Mouse (Mus musculus) stomach, postnatal 0 days (tissue): ENCODE measurements at regions not wholly inside any gene's neighbourhood (a gene's known extent, or its start where the extent isn't known, plus 50 kb on each side); places are given as distances from the start of the nearest gene placed in this dataset.

Source experiments
- ATAC-seq: fragments of 200-750 bp; cut with Nextera tagmentation; 2 replicates; pipeline ENCODE4 v1.8.0; 2017; ENCODE audit not compliant: low FRiP score, low TSS enrichment
- DNase-seq: peaks from one replicate; pipeline ENCODE4 v3.0.0-alpha.2; 2016; ENCODE audit warnings: low spot score
- H3K27ac ChIP-seq: fragments of 300-500 bp; sonication (generic); replicated peaks from 2 replicates; pipeline ENCODE4 v1.5.1; 2014; ENCODE audit warnings: mild to moderate bottlenecking, control low read depth
- H3K27me3 ChIP-seq: fragments of 300-500 bp; sonication (generic); 2 replicates; pipeline ENCODE4 v1.6.1; 2014; ENCODE audit warnings: low read length; ENCODE audit not compliant: control insufficient read depth, insufficient read depth
- H3K36me3 ChIP-seq: fragments of 300-500 bp; sonication (generic); 2 replicates; pipeline ENCODE4 v1.6.1; 2014; ENCODE audit warnings: low read length, mixed read lengths; ENCODE audit not compliant: control insufficient read depth, insufficient read depth
- H3K4me1 ChIP-seq: fragments of 300-500 bp; sonication (generic); replicated peaks from 2 replicates; pipeline ENCODE4 v1.6.1; 2014; ENCODE audit warnings: antibody characterized with exemption; ENCODE audit not compliant: control insufficient read depth, insufficient read depth
- H3K4me2 ChIP-seq: fragments of 300-500 bp; sonication (generic); replicated peaks from 2 replicates; pipeline ENCODE4 v1.6.1; 2014; ENCODE audit warnings: low read depth, mild to moderate bottlenecking, control low read depth, moderate library complexity
- H3K4me3 ChIP-seq: fragments of 300-500 bp; sonication (generic); 2 replicates; pipeline ENCODE4 v1.5.1; 2014; ENCODE audit warnings: low read depth, low read length, control low read depth
- H3K9ac ChIP-seq: fragments of 300-500 bp; sonication (generic); 2 replicates; pipeline ENCODE4 v1.6.1; 2014; ENCODE audit warnings: mild to moderate bottlenecking, low read length, control low read depth, mixed read lengths
- H3K9me3 ChIP-seq: fragments of 300-500 bp; sonication (generic); 2 replicates; pipeline ENCODE4 v1.6.1; 2016; ENCODE audit warnings: low read length; ENCODE audit not compliant: control insufficient read depth
- CTCF ChIP-seq: IDR thresholded peaks from 2 replicates; pipeline ENCODE4 v1.5.1; 2016; ENCODE audit warnings: antibody characterized with exemption, low read depth, mild to moderate bottlenecking, moderate library complexity
- EP300 ChIP-seq: optimal IDR thresholded peaks from 2 replicates; pipeline ENCODE3; 2016; ENCODE audit warnings: antibody characterized with exemption
- WGBS: fragments of 180-500 bp; shearing (Covaris S2); extraction: QIAGEN DNeasy Blood & Tissue Kit; methylation state at CpG from one replicate; pipeline ENCODE4 v1.1.7; 2014; 5-methylcytosine and 5-hydroxymethylcytosine counted together

- WGBS, result 62% methylated on average over 10 of the region's 10 CpGs
- no peaks in the 10 kb centered on the region for H3K9me3 ChIP-seq
- no peak for TF ChIP-seq CTCF
- TF ChIP-seq EP300, result no peak
Observed at GRCm38 (mm10) chr1:57107308-57107707, 128.9 kb upstream of the Satb2 start.

GRCm38 (mm10) chr1:57120678-57121077 is 142.2 kb upstream of the Satb2 start:
- Histone ChIP-seq H3K27me3 (no peaks in the 10 kb centered on the region), H3K36me3 (no peaks in the 10 kb centered on the region), H3K9ac (no peak overlapping the region), H3K4me3 (no peak overlapping the region), H3K4me1 (no peaks in the 10 kb centered on the region), H3K27ac (no peak overlapping the region), H3K4me2 (no peak overlapping the region), H3K9me3 (no peaks in the 10 kb centered on the region)
- DNase-seq, result no peak
- TF ChIP-seq EP300 (no peak), CTCF (no peak)
- no peak for ATAC-seq
- WGBS, result 80% methylated on average over 2 of the region's 2 CpGs

More at GRCm38 (mm10) chr1:57107308-57107707, 128.9 kb upstream of the Satb2 start:
- H3K4me3 ChIP-seq, result no peak overlapping the region
- no peaks in the 10 kb centered on the region for H3K4me1 ChIP-seq
- H3K4me2 ChIP-seq, result no peak overlapping the region
- H3K27me3 ChIP-seq, result no peaks in the 10 kb centered on the region
- DNase-seq (no peak), ATAC-seq (no peak)
- no peaks in the 10 kb centered on the region for H3K36me3 ChIP-seq
- H3K27ac ChIP-seq, result no peak overlapping the region
- H3K9ac ChIP-seq, result no peak overlapping the region

GRCm38 (mm10) chr1:57144181-57144580 is 165.7 kb upstream of the Satb2 start:
- WGBS, result 73% methylated on average over 3 of the region's 3 CpGs
- TF ChIP-seq CTCF, result no peak
- no peaks in the 10 kb centered on the region for H3K27me3 ChIP-seq

GRCm38 (mm10) chr1:57155869-57156268 is 177.4 kb upstream of the Satb2 start:
- WGBS, result 57% methylated on average over 7 of the region's 7 CpGs
- no peaks in the 10 kb centered on the region for H3K27me3 ChIP-seq
- H3K4me3 ChIP-seq, result no peak overlapping the region
- no peak for ATAC-seq
- no peak overlapping the region for H3K9ac ChIP-seq
- no peak overlapping the region for H3K27ac ChIP-seq
- TF ChIP-seq EP300 (no peak), CTCF (no peak)
- H3K4me1 ChIP-seq, result no peaks in the 10 kb centered on the region
- DNase-seq, result no peak
- no peaks in the 10 kb centered on the region for H3K9me3 ChIP-seq
- H3K36me3 ChIP-seq, result no peaks in the 10 kb centered on the region
- no peak overlapping the region for H3K4me2 ChIP-seq

More at GRCm38 (mm10) chr1:57144181-57144580, 165.7 kb upstream of the Satb2 start:
- Histone ChIP-seq H3K4me1 (no peaks in the 10 kb centered on the region), H3K9ac (no peak overlapping the region), H3K4me3 (no peak overlapping the region), H3K9me3 (no peaks in the 10 kb centered on the region), H3K27ac (no peak overlapping the region), H3K36me3 (no peaks in the 10 kb centered on the region), H3K4me2 (no peak overlapping the region)
- ATAC-seq, result no peak
- no peak for DNase-seq

GRCm38 (mm10) chr1:57164443-57164842 is 186.0 kb upstream of the Satb2 start:
- DNase-seq (no peak), ATAC-seq (no peak)
- H3K9me3 ChIP-seq, result no peaks in the 10 kb centered on the region
- no peak overlapping the region for H3K9ac ChIP-seq
- no peak overlapping the region for H3K27ac ChIP-seq
- WGBS, result 94% methylated on average over 1 of the region's 1 CpGs
- no peak overlapping the region for H3K4me2 ChIP-seq
- H3K27me3 ChIP-seq, result no peaks in the 10 kb centered on the region
- no peak for TF ChIP-seq CTCF
- TF ChIP-seq EP300, result no peak
- H3K4me3 ChIP-seq, result no peak overlapping the region
- no peaks in the 10 kb centered on the region for H3K36me3 ChIP-seq
- H3K4me1 ChIP-seq, result no peaks in the 10 kb centered on the region

- TF ChIP-seq CTCF, result no peak
- TF ChIP-seq EP300, result no peak
- Histone ChIP-seq H3K9me3 (no peaks in the 10 kb centered on the region), H3K4me3 (no peak overlapping the region), H3K4me1 (no peaks in the 10 kb centered on the region), H3K36me3 (no peaks in the 10 kb centered on the region), H3K27ac (no peak overlapping the region), H3K9ac (no peak overlapping the region), H3K27me3 (no peaks in the 10 kb centered on the region), H3K4me2 (no peak overlapping the region)
- ATAC-seq, result no peak
- DNase-seq, result no peak
- WGBS, result 55% methylated on average over 10 of the region's 10 CpGs
Observed at GRCm38 (mm10) chr1:57174289-57174890, 195.9 kb upstream of the Satb2 start.
